Mouse (Mus musculus): ENCODE measurements around the gene Qpct.

- TF ChIP-seq CTCF (IDR thresholded peaks at IDR 0.05; ENCODE audit: extremely low read depth, insufficient read depth, insufficient read length, insufficient replicate concordance) (no peak), POLR2A (IDR thresholded peaks at IDR 0.05; ENCODE audit: low read depth, low read length) (no peak)
Observed at GRCm38 (mm10) chr17:79119066-79119465, 67.4 kb downstream of the Qpct start.

Measured in spleen, adult 2 months (tissue).